Mouse (Mus musculus) liver, embryonic 11.5 days (tissue): ENCODE measurements around the gene Kif2a. TPM values are rescaled to one million over a fixed set of nuclear protein-coding genes. Genes with fewer than 3 reads are reported as not detected.

ENCODE experiments used
- polyA plus RNA-seq: library from polyadenylated mRNA; unstranded; fragments of >200 nt; fragmentation: Nextera tagmentation; extraction: Ambion mirVana; gene quantifications from 2 replicates; pipeline ENCODE4 v1.2.1, GENCODE M21; 2014

Kif2a gene
- polyA plus RNA-seq, 1 experiment from 2014 or later: 22.0 TPM

Other genes with a start within 250 kb of the Kif2a start
- 82.3 and 93.3 TPM in 2 replicates for gene Ipo11, start 85.2 kb downstream of the Kif2a start, polyA plus RNA-seq
- 47.2 and 51.1 TPM in 2 replicates for gene Dimt1, start 75.0 kb downstream of the Kif2a start, polyA plus RNA-seq